Mouse (Mus musculus): ENCODE measurements at regions not wholly inside any gene's neighbourhood (a gene's known extent, or its start where the extent isn't known, plus 50 kb on each side); places are given as distances from the start of the nearest gene placed in this dataset.

GRCm38 (mm10) chr6:4407748-4408147 lies 96.9 kb upstream of the Col1a2 start:
- DNase-seq, result no peak

- DNase-seq, result no peak
Observed at GRCm38 (mm10) chr6:4413201-4413600, 91.4 kb upstream of the Col1a2 start.

GRCm38 (mm10) chr6:4414166-4414565 lies 90.4 kb upstream of the Col1a2 start:
- peak; percentile 42 for DNase-seq

- no peak for DNase-seq
Observed at GRCm38 (mm10) chr6:4415206-4415605, 89.4 kb upstream of the Col1a2 start.

DNA sequence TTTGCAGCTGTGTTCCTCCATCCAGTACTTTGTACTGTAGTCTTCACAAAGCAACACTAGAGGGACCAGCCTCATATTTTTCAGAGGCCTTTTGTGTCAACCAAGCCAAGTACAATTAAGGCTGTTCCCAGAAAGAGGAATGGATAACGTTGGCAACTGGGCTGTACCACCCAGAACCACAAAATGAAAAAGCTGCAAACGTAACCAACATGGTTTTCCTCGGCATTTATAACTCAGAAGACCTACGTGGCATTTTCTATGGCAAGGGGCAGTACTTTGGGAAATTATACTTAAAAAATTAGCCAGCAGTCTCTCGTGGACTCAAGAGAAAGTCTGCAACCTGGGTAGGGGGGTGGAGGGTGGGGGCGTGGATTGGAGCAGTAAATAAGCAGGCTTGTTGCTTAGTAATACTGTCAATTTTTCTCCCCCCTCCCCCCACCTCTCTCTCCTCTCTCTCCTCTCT lies 87.3 kb upstream of the Col1a2 start:
- DNase-seq, result no peak

- DNase-seq, result no peak
Observed at GRCm38 (mm10) chr6:4418376-4418775, 86.2 kb upstream of the Col1a2 start.

DNA sequence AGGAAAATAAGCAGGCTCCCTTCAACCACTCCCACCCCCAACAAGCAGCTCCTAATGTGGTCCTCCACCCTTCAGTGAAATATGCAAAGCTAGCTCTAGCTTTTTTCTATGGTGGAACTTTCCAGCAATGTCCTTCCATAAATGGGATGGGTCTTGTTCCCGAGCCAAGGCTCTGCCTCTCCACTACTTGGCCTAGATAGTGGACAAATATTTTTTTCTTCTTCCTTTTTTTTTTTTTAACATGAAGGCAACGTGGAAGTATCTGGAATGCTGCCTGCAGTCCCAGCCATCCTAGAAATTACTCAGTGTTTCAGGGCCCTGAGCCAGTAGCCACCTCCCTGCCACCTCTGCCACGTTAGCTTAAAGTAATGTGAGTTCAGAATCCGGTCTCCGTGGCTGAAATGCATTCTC lies 85.7 kb upstream of the Col1a2 start:
- no peak for DNase-seq

- no peak for DNase-seq
Observed at GRCm38 (mm10) chr6:4421466-4421865, 83.1 kb upstream of the Col1a2 start.

DNA sequence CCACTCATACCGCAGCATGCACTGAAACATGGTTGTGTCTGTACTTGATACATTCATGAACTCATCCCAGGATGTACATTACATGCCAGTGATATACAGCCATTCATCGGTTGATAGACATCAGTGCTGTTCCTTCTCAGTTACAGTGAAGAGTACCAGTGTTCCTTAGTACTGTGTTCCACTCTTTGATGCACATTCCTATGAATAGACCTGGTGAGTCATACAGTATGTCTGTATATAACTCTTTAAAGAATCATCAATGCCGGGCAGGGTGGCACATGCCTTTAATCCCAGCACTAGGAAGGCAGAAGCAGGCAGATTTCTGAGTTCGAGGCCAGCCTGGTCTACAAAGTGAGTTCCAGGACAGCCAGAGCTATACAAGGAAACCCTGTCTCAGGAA lies 77.5 kb upstream of the Col1a2 start:
- no peak for DNase-seq

DNA sequence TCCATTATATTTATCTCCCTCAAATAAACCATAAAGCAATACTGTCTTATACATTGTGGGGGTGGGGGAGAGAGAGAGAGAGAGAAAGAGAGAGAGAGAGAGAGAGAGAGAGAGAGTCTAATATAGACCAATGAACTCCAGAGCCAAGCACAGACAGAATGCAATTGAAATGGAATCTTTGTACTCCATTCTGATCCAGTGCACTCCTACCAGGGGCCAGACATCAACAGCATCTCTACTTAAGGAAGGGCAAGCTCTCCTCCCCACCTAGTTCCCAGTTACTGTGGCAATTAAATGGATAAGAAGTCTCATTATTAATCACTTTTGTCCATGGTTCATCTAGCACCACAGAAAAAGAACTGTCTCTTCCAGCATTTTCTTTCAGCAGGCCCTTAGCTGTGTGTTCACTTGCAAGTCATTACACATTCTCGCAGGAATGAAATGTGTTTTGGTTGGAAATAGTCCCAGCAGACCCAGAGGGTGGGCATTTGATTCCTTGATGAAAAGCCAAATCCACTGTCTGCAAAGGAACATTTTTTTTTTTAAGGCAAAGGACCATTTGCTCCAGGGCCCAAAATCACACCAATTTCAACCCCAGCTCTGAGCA lies 73.8 kb upstream of the Col1a2 start:
- DNase-seq, result no peak

DNA sequence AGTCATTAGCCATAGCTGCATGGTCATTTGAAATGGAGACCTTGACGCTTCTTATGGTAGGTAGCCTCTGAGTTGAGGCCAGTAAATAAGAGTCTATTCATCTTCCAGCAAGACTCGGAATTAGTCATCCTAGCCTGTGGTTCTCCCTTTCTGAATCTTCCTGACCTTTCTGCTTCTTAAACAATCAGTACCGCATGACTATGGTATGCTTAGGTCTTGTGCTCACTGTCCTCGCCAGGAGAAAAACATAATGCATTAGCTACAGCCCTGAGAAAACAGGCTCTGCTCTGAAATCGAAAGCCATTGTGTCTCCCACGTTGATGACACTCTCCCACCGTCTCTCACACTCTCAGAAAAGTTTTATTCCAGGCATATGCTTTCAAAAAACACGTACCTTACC lies 72.4 kb upstream of the Col1a2 start:
- no peak for DNase-seq

- no peak for DNase-seq
Observed at GRCm38 (mm10) chr6:4436439-4436838, 68.2 kb upstream of the Col1a2 start.

DNA sequence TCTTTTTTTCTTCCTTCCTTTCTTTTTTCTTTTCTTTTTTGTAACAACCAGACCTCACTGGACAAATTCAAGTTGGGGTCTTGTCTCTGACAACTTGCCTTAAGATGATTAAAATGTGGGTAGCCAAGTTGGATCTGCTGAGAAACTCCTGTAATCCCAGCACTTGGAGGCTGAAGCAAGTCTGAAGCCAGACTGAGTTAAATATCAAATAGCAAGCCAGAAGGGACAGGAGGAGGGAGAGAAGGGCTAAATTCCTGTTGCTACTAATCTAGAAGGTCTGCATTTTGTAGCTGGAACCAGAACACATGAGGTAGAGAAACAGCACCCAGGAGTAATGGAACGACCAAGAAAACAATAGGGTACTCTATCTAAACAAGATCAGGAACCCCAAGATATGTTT lies 67.7 kb upstream of the Col1a2 start:
- no peak for DNase-seq

GRCm38 (mm10) chr6:4441618-4442167 lies 62.9 kb upstream of the Col1a2 start:
- no peak for DNase-seq

- DNase-seq, result no peak
Observed at GRCm38 (mm10) chr6:4445906-4446305, 58.7 kb upstream of the Col1a2 start.

GRCm38 (mm10) chr6:4451227-4451626 lies 53.4 kb upstream of the Col1a2 start:
- no peak for DNase-seq
